In genomic region chr10:41887080-41887821, GRCm38 (mm10) we compare ENCODE assay signal across 8 mouse cellular contexts.
A peak's percentile ranks its signal among the peaks of the same experiment; 100 is the strongest.
DNase-seq lines count a peak whose midpoint lies in the region; ATAC-seq and TF ChIP-seq lines count a peak whose summit lies in the region.

No protein-coding gene starts in this region.

- H3K79me2 ChIP-seq in myocyte (ENCODE audit: control insufficient read depth, insufficient read depth): peaks cover 4% of the 10 kb centered on the region

- peak overlapping the region; percentile 85 for H3K4me2 ChIP-seq in heart, embryonic 13.5 days
- H3K4me2 ChIP-seq in kidney, postnatal 0 days (ENCODE audit: low read length): peak overlapping the region; percentile 94
- peak overlapping the region; percentile 95 for H3K4me2 ChIP-seq in liver, embryonic 11.5 days
- peak overlapping the region; percentile 89 for H3K4me2 ChIP-seq in myocyte (ENCODE audit: low read depth)

- TF ChIP-seq POLR2A in myocyte (IDR thresholded peaks at IDR 0.05; ENCODE audit: insufficient read length, low read depth): peak; percentile 87

- peak overlapping the region; percentile 9 for H3ac ChIP-seq in myocyte (ENCODE audit: control insufficient read depth, insufficient read length)

- peak overlapping the region; percentile 96 for H3K4me3 ChIP-seq in brown adipose tissue, adult 24 weeks (ENCODE audit: insufficient read depth, low read depth, low read length)
- peak overlapping the region; percentile 66 for H3K4me3 ChIP-seq in heart, embryonic 13.5 days
- H3K4me3 ChIP-seq in kidney, postnatal 0 days (replicated peaks; ENCODE audit: low read depth, low read length): peak overlapping the region; percentile 79
- peak overlapping the region; percentile 80 for H3K4me3 ChIP-seq in liver, embryonic 11.5 days (ENCODE audit: low read depth, low read length)
- H3K4me3 ChIP-seq in myocyte: peak overlapping the region; percentile 29

- ATAC-seq in CD4-positive, CD25-positive, alpha-beta regulatory T cell, adult 4 months: peak; percentile 82
- peak; percentile 89 for ATAC-seq in erythroid progenitor cell, adult 5-6 weeks (replicated peaks; ENCODE audit: low FRiP score, poor library complexity, severe bottlenecking)
- ATAC-seq in heart, embryonic 13.5 days (ENCODE audit: extremely low read depth, insufficient number of reproducible peaks, low FRiP score, low TSS enrichment): peak; percentile 96
- ATAC-seq in kidney, postnatal 0 days (replicated peaks; ENCODE audit: low FRiP score, low read depth): peak; percentile 97
- ATAC-seq in liver, embryonic 11.5 days (replicated peaks; ENCODE audit: low FRiP score): peak; percentile 99

- peaks cover 8% of the 10 kb centered on the region; the same call in 1 of the 2 replicates for H3K4me1 ChIP-seq in brown adipose tissue, adult 24 weeks (ENCODE audit: control insufficient read depth, insufficient read depth, insufficient read length, low read length)
- peaks cover 50% of the 10 kb centered on the region for H3K4me1 ChIP-seq in heart, embryonic 13.5 days
- peaks cover 14% of the 10 kb centered on the region; the same call in 1 of the 2 replicates for H3K4me1 ChIP-seq in kidney, postnatal 0 days (replicated peaks; ENCODE audit: insufficient read depth, low read length)
- H3K4me1 ChIP-seq in liver, embryonic 11.5 days (replicated peaks; ENCODE audit: control insufficient read depth, insufficient read depth, low read length): peaks cover 7% of the 10 kb centered on the region

- H3K27me3 ChIP-seq in heart, embryonic 13.5 days (replicated peaks): no peaks in the 10 kb centered on the region
- H3K27me3 ChIP-seq in kidney, postnatal 0 days (ENCODE audit: insufficient read depth, low read length): no peaks in the 10 kb centered on the region
- no peaks in the 10 kb centered on the region for H3K27me3 ChIP-seq in liver, embryonic 11.5 days (replicated peaks; ENCODE audit: control insufficient read depth, insufficient read depth, low read length)
- H3K27me3 ChIP-seq in myocyte (ENCODE audit: control insufficient read depth, insufficient read depth, insufficient read length): no peaks in the 10 kb centered on the region

- H3K27ac ChIP-seq in brown adipose tissue, adult 24 weeks (replicated peaks; ENCODE audit: low read depth, low read length): peak overlapping the region; percentile 80
- peak overlapping the region; percentile 97 for H3K27ac ChIP-seq in heart, embryonic 13.5 days (replicated peaks)
- peak overlapping the region; percentile 94 for H3K27ac ChIP-seq in kidney, postnatal 0 days
- H3K27ac ChIP-seq in liver, embryonic 11.5 days (ENCODE audit: low read depth, low read length): peak overlapping the region; percentile 92

- TF ChIP-seq CTCF in kidney, postnatal 0 days (IDR thresholded peaks at IDR 0.05; ENCODE audit: low read depth): no peak

- no peaks in the 10 kb centered on the region for H3K36me3 ChIP-seq in heart, embryonic 13.5 days
- H3K36me3 ChIP-seq in kidney, postnatal 0 days (ENCODE audit: insufficient read depth, low read length): no peaks in the 10 kb centered on the region
- H3K36me3 ChIP-seq in liver, embryonic 11.5 days (ENCODE audit: control insufficient read depth, insufficient read depth, low read length): no peaks in the 10 kb centered on the region
- no peaks in the 10 kb centered on the region for H3K36me3 ChIP-seq in myocyte (ENCODE audit: control insufficient read depth, insufficient read depth)

- H3K9me3 ChIP-seq in heart, embryonic 13.5 days: no peaks in the 10 kb centered on the region
- H3K9me3 ChIP-seq in kidney, postnatal 0 days (replicated peaks; ENCODE audit: low read length): no peaks in the 10 kb centered on the region
- no peaks in the 10 kb centered on the region for H3K9me3 ChIP-seq in liver, embryonic 11.5 days (ENCODE audit: control insufficient read depth, low read length)

- H3K9ac ChIP-seq in heart, embryonic 13.5 days: peak overlapping the region; percentile 86
- peak overlapping the region; percentile 89 for H3K9ac ChIP-seq in kidney, postnatal 0 days (ENCODE audit: low read depth, low read length)
- H3K9ac ChIP-seq in liver, embryonic 11.5 days (ENCODE audit: low read depth, low read length): peak overlapping the region; percentile 94

- DNase-seq in kidney, postnatal 0 days (ENCODE audit: low spot score): peak; percentile 98
- DNase-seq in liver, embryonic 11.5 days (ENCODE audit: low spot score): peak; percentile 98
- DNase-seq in spleen, postnatal 4 days (ENCODE audit: low spot score in 2 of 2): peak; percentile 96 to 99

- under 1% methylated on average over 65 of the region's 65 CpGs for WGBS in heart, embryonic 13.5 days
- under 1% methylated on average over 65 of the region's 65 CpGs for WGBS in kidney, postnatal 0 days
- 2% methylated on average over 64 of the region's 65 CpGs for WGBS in liver, embryonic 11.5 days

TF ChIP-seq in myocyte, 11 proteins besides CTCF, POLR2A, EP300 and RAD21:
- TF ChIP-seq TCF12 (IDR thresholded peaks at IDR 0.05; ENCODE audit: insufficient read depth, poor library complexity, severe bottlenecking): no peak
- no peak for TF ChIP-seq USF1 (IDR thresholded peaks at IDR 0.05; ENCODE audit: low read depth)
- no peak for TF ChIP-seq MAX (IDR thresholded peaks at IDR 0.05; ENCODE audit: low read depth)
- no peak for TF ChIP-seq CEBPB (IDR thresholded peaks at IDR 0.05; ENCODE audit: insufficient read depth, poor library complexity, severe bottlenecking)
- TF ChIP-seq POLR2AphosphoS2 (IDR thresholded peaks at IDR 0.05; ENCODE audit: insufficient read length, low read depth): peak; percentile 86
- peak in 1 of 3 experiments; percentile 26 for TF ChIP-seq MYOD1 (IDR thresholded peaks at IDR 0.05; ENCODE audit: control insufficient read depth in 1 of 3, insufficient read length in 2 of 3, low read depth in 2 of 3)
- TF ChIP-seq MYOG (IDR thresholded peaks at IDR 0.05; ENCODE audit: control insufficient read depth in 1 of 3, insufficient read depth in 1 of 3, insufficient read length in 2 of 3, low read depth in 2 of 3): peak in 2 of 3 experiments; percentile 43 to 46
- TF ChIP-seq TCF3 (IDR thresholded peaks at IDR 0.05; ENCODE audit: insufficient read length, low read depth): peak; percentile 69
- no peak for TF ChIP-seq E2F4 (IDR thresholded peaks at IDR 0.05; ENCODE audit: insufficient read depth)
- no peak for TF ChIP-seq SRF (IDR thresholded peaks at IDR 0.05; ENCODE audit: control insufficient read depth, insufficient read length, low read depth)
- no peak for TF ChIP-seq REST (IDR thresholded peaks at IDR 0.05; ENCODE audit: insufficient read depth, insufficient read length)
TF ChIP-seq in myocyte: peak in this region for 4.

Comparison
In these comparisons a context has a peak if more than half of its experiments do, and no peak if none do; other contexts are left out.
1. Peak in every context shown above with its lines: DNase-seq, ATAC-seq, H3K4me3 ChIP-seq and H3K27ac ChIP-seq.
2. H3K4me3 ChIP-seq: peak in every context shown above with its lines; median percentile 96 in brown adipose tissue, adult 24 weeks; 80 in liver, embryonic 11.5 days; 79 in kidney, postnatal 0 days; 66 in heart, embryonic 13.5 days; 29 in myocyte.